8 mouse cellular contexts compared by ENCODE assay signal in genomic region chrX:42067791-42068200, GRCm38 (mm10). TPM values are rescaled to one million over a fixed set of nuclear protein-coding genes. Genes with fewer than 3 reads are reported as not detected.
DNase-seq lines count a peak whose midpoint lies in the region; ATAC-seq lines count a peak whose summit lies in the region.

No protein-coding gene starts in this region.

- 32% methylated on average over 26 of the region's 27 CpGs for WGBS in forebrain, embryonic 16.5 days
- 13% methylated on average over 27 of the region's 27 CpGs for WGBS in hindbrain, embryonic 10.5 days

- peak; percentile 79 for ATAC-seq in forebrain, embryonic 16.5 days

- peak; percentile 23 for DNase-seq in MEL-GATA-1-ER (ENCODE audit: extremely low read depth, low read depth)
- DNase-seq in cerebellum, adult 18-20 months = peak; percentile 76 to 80
- peak; percentile 78 for DNase-seq in hindbrain, embryonic 10.5 days (ENCODE audit: low spot score)
- peak; percentile 56 to 74 for DNase-seq in layer of hippocampus, postnatal 10 days (ENCODE audit: low spot score in 2 of 2)
- DNase-seq in lung, postnatal 10 days = peak; percentile 85
- DNase-seq in retina, embryonic 14.5 days (ENCODE audit: low spot score) = peak; percentile 71
- DNase-seq in urinary bladder, postnatal 10 days (ENCODE audit: low spot score) = peak; percentile 11

- H3K9ac ChIP-seq in forebrain, embryonic 16.5 days (replicated peaks; ENCODE audit: low read depth, low read length) = peak overlapping the region; percentile 53

- peak overlapping the region; percentile 35 for H3K4me2 ChIP-seq in forebrain, embryonic 16.5 days (ENCODE audit: low read length)

- H3K36me3 ChIP-seq in forebrain, embryonic 16.5 days (ENCODE audit: control insufficient read depth, insufficient read depth) = no peaks in the 10 kb centered on the region
- H3K36me3 ChIP-seq in hindbrain, embryonic 10.5 days = peaks cover 3% of the 10 kb centered on the region; the same call in 1 of the 2 replicates

- peaks cover 5% of the 10 kb centered on the region; the same call in 1 of the 2 replicates for H3K4me1 ChIP-seq in forebrain, embryonic 16.5 days (replicated peaks; ENCODE audit: control insufficient read depth, insufficient read depth, low read length)
- peaks cover 7% of the 10 kb centered on the region for H3K4me1 ChIP-seq in hindbrain, embryonic 10.5 days (replicated peaks)

- peak overlapping the region; percentile 52 for H3K4me3 ChIP-seq in forebrain, embryonic 16.5 days (replicated peaks; ENCODE audit: low read length)
- peak overlapping the region; percentile 57 for H3K4me3 ChIP-seq in hindbrain, embryonic 10.5 days

- H3K27me3 ChIP-seq in forebrain, embryonic 16.5 days (replicated peaks; ENCODE audit: control insufficient read depth, insufficient read depth, low read length) = no peaks in the 10 kb centered on the region
- no peaks in the 10 kb centered on the region for H3K27me3 ChIP-seq in hindbrain, embryonic 10.5 days (ENCODE audit: insufficient read depth, poor library complexity, severe bottlenecking)

- H3K9me3 ChIP-seq in forebrain, embryonic 16.5 days (ENCODE audit: control insufficient read depth, low read length) = no peaks in the 10 kb centered on the region
- no peaks in the 10 kb centered on the region for H3K9me3 ChIP-seq in hindbrain, embryonic 10.5 days

- peak overlapping the region; percentile 91 for H3K27ac ChIP-seq in forebrain, embryonic 16.5 days (ENCODE audit: low read length)
- peak overlapping the region; percentile 92 for H3K27ac ChIP-seq in hindbrain, embryonic 10.5 days

RNA-seq across cellular contexts. Expression of gene Xiap, which starts 8.3 kb away (rescaled TPM):
- 10.5 and 10.6 TPM in 2 replicates for polyA plus RNA-seq in forebrain, embryonic 16.5 days (2015; fragmentation: Nextera tagmentation; extraction: Ambion mirVana)
- polyA plus RNA-seq in hindbrain, embryonic 10.5 days (2016; fragmentation: Nextera tagmentation; extraction: Ambion mirVana) = 9.3 and 9.6 TPM in 2 replicates
- total RNA-seq in layer of hippocampus, postnatal 10 days (2021) = 10 to 100 TPM; 43.1 to 48.9 TPM

Comparison
In these comparisons a context has a peak if more than half of its experiments do, and no peak if none do; other contexts are left out.
1. Peak in every context shown above with its lines: DNase-seq, ATAC-seq, H3K4me3 ChIP-seq and H3K27ac ChIP-seq.
2. DNase-seq: peak in every context shown above with its lines; median percentile 85 in lung, postnatal 10 days; 78 in cerebellum, adult 18-20 months; 78 in hindbrain, embryonic 10.5 days; 71 in retina, embryonic 14.5 days; 65 in layer of hippocampus, postnatal 10 days; 23 in MEL-GATA-1-ER; 11 in urinary bladder, postnatal 10 days.